Mouse (Mus musculus): ENCODE measurements at regions not wholly inside any gene's neighbourhood (a gene's known extent, or its start where the extent isn't known, plus 50 kb on each side); places are given as distances from the start of the nearest gene placed in this dataset.

DNA sequence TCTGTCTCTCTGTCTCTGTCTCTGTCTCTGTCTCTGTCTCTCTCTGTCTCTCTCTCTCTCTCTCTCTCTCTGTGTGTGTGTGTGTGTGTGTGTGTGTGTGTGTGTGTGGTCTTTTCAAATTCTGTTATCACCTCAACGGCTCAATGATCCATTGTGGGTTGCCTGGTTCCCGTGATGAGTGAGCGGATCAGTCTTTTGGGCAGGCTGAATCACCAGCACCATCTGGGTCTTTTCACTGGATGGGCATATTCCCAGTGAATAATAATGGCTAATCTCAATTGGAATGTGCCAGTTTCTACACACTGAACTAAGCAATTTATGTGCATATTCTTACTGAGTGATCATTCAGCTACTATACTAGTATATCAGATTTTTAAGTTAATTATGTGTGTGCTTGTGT lies 216.4 kb downstream of the Lmx1a start:
- DNase-seq (ENCODE audit: low read depth, low spot score): no peak

DNA sequence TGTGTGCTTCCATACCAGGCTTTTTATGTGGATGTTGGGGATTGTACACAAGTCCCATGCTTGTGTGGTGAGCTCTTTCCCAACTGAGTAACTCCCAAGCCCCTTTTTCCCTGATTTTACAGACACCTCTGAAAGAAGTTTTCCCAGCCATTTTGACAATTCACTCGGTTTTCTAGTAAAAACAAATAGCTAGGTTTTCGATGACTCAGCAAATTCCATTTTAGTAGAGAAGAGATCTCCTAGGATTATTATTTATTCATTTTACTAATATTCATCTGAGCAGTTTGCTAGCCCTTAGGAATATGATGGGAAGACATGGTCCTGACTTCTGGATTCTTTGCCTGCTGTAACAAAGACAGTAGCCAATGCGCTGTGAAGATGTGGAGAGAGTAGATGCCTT lies 223.0 kb downstream of the Lmx1a start:
- DNase-seq (ENCODE audit: low read depth, low spot score): no peak

DNA sequence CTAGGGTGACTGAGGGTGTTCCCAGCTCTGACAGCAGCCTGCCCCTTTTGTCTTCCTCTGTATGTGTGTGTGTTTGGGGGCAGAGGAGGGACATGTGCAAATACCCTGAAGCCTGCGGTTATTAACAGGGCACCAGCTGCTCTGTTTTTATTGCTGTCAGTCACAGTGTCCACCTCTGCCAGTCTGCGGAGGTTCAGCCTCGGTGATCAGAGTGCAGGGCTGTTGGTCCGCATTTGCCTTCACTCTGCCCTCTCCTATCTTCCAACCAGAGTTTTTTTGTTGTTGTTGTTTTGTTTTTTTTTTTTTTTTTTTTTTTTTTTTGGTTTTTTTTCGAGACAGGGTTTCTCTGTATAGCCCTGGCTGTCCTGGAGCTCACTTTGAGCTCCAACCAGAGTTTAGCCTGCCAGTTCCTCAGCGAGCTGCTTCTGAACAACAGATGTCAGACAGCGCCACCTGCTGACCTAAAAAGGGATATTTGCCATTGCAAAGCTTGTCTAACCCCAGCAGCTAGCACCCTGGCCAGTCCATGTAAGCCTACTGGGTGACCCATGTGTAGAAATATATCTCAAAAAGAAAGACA lies 226.0 kb downstream of the Lmx1a start:
- DNase-seq (ENCODE audit: low read depth, low spot score): peak; percentile 69

DNA sequence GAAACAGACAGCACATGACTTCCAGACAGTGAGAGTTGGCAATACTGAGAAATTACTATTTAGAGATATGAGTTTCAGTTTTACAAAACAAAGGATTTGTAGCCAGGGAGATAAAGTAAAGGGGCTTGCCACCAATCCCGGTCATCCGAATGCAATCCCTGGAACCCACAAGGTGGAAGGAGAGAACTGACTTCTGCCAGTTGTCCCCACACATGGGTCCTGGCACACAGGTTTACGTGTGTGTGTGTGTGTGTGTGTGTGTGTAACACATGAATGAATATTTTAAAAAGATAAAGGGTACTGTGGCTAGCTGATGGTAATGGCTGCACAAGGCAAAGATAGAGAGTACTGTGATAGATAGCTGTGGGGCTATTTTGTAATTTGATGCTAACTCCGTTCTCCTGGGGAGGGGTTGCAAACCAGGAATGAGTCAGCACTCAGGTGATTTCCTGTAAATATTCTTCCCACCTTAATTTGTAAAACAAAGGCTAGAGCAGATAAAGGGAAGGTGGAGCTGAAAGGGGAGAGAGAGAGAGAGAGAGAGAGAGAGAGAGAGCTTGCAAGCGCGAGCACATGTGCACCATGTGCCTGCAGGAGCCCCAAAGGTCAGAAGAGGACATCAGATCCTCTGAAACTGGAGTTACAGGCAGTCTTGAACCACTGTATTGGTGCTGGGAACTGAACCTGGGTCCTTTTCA lies 226.7 kb downstream of the Lmx1a start:
- DNase-seq (ENCODE audit: low read depth, low spot score): no peak

DNA sequence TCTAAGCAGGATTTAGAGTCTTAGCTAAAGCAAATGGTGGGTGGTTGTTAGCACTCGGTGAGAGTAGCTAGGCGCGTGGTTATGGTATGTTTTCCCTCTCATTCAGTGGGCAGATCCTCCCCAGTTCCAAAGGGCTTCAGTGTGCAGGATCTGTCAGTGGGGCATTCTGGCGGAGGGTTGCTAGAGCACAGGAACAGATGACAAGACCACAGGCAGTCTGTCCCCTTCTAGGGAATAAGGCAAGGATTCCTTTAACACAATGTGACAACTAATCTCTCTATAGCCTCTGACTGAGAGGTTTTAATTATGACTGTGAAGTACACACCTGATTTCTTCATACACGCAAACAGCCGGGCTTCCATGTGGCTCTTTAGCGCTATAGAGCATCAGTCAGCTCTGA lies 233.9 kb downstream of the Lmx1a start:
- DNase-seq (ENCODE audit: low read depth, low spot score): no peak

DNA sequence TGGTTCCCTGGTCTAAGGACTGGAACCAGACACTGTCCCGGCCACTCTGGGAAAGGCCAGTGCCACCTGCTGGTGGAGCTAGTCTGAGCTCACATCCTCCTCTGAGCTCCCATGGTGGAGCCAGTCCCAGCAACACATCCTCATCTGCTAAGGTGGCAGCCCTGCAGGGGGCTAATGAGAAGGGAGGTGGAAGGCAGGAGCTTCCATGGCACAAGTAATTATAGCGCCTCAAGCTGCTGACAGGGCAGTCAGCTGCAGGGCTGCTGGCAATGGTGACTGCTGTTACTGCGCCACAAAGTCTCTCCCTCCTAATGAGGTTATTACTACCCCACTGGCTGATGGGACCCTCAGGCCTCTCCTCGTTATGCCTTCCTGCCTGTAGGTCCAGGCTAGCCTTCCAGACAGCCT lies 239.0 kb downstream of the Lmx1a start:
- no peak for DNase-seq (ENCODE audit: low read depth, low spot score)

DNA sequence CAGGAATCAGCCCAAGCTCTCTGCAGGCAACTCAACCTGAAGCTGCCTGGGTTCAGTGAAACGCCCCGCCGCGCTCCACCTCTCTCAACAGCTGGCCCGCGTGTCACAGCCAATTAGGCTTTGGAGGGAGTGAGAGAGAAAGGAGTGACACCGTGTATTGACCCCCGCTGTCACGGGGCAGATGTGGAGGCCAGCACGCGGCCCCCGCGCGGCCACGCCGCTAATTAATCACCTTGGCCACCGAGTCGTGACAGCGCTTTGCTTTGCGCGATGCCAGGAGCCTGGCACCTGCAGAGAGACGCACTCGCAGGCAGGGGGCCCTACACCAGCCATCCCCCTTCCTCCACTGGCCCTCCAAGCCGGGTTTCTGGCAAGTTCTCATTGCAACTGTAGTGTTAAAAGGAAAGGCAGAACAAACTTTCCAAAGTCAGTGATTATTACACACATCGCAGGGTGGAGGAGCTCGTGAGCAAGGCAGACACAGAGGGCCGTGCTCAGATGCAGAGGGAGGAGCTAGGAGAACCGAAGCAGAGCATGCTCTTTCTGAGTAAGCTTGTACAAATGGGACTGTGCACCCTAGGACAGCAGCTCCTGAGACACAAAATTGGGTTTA lies 240.8 kb downstream of the Lmx1a start:
- no peak for DNase-seq (ENCODE audit: low read depth, low spot score)

DNA sequence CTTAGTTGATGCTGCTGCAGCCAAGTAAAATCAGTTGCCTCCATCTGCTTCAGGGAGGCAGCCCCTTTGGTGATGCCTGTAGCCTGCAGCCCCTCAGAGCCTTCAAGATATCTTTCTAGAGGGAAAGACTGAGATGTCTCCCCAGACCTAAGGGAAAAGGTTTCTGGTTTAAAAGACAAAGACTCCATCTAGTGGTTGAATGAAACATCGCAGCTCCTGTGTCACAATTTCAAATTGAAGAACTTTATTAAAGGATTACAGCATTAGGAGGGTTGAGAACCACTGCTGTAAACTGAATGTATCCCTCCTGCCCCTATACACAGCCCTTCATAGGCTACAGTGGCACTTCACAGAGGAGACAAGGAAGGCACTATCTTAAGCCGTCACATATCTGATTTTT lies 243.1 kb downstream of the Lmx1a start:
- no peak for DNase-seq (ENCODE audit: low read depth, low spot score)

DNA sequence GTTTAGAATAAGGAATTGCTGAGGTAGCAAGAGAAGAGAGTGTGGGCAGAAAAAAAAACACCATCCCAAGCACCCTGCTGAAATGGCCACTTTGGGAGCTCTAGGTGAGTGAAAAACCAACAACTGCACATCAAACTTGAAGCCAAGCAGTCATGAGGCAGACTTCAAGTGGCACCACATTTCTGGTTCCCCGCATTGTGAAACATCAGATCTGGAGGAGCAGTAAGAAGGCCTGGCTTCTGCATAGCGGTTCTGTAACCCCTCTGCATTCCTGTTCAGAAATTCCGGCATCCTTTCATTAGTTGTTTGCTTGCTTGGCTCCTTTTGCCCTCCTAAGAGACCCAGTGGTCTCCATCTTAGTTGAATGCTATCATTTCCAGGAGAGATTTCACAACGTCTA lies 247.7 kb downstream of the Lmx1a start:
- no peak for DNase-seq (ENCODE audit: low read depth, low spot score)

DNA sequence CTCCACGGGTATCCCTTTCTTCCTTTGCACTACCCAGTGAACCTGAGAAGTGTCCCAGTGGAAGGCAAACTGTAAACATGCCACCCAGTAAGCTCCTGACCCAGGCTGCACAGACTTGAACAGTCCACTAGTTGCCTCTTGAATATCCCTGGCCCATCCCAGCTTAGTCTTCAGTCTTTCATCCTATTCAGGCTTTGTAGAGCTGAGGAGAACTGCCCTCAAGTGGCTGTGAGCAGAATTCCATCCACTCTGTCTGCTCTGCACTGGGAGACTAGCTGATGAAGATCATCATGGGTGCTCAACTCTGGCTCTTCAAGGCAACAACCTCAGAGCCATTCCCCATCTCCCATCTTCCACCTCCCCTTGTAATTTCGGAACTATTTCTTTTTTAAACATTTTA lies 249.1 kb downstream of the Lmx1a start:
- no peak for DNase-seq (ENCODE audit: low read depth, low spot score)

DNA sequence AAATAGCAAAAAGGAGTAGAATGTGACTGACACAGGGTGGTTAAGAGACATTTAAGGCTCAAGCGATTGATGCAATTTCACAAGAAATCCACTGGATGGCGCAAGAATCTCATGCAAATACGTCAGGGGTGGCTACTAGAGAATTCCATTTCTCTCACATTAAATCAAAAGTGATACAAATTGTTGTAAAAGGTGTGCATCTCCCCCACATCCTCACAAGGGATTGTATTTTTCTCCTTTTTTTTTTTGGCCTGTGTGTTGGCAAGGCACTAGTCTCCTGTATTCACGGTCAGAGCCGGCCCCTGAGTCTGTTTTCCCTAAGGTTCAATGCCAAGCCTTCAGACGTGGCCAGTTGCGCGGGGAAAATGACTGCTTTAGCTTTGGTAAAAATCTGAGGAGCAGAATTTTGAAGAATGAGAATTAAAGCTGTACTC lies 253.0 kb downstream of the Lmx1a start:
- peak; percentile 33 for DNase-seq (ENCODE audit: low read depth, low spot score)

DNA sequence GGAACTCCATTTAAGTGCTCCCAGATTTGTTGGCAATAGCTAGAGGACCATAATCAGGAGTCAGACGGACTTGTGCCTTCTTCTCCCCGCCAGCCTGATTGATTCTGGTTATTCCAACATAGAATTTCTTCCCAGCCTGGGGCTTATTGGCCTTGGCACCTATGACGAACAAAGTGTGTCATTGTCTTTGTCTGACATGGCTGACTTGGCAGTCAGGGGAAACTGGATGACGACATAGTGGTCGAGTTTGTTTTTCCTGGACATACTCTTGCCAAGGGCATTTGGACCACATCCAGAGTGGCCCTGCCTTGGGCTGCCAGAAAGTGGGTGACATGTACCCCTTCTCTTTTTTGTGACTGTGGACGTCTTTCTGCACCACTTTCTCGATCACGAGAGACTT lies 254.1 kb downstream of the Lmx1a start:
- DNase-seq (ENCODE audit: low read depth, low spot score): no peak

DNA sequence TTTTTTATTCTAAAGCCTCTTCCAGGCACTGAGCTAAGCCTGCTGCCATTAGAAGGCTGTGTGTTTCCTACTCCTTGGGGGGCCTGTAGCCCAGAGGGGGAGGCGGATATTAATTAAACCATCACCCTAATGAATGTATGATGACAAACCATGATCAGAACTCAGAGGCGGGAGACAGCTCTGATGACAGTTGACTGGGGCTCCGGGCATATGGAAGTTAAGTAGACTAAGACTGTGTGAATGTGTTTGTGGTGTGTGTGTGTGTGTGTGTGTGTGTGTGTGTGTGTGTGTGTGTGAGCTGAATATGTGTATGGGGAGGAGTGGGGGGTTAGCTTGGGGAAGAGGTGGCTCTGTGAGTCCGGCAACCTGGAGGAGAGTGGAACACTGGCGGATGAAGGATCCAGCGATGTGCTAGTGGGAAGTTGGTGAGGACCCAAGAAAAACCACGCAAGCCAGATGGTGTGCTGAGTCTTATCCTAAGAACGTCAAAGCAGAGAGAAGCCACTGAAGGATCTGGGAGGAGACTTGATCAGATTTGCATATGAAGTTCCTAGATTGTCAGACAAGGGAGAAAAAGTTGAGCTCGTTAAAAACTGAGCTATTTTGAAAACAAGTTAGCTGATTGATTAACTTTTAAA lies 256.7 kb downstream of the Lmx1a start:
- DNase-seq (ENCODE audit: low read depth, low spot score): no peak

DNA sequence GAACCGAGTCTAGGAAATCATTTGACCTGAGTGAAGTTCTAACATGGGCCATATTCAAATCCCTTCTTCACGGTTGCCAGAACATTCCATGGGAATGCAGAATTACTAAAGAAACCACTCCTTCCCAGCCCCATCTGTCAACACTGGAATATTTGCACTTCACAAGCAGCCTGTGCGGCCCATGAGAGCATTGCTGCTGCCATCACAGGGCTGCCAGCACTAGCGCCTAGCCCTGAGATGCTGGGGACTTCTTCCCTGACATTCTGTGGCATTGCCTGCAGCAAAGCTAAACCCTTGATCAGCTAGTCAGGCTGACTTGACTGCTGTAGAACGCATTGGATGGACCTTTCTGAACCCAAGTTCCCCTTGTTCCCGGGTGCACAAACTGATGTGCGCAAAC lies 258.8 kb downstream of the Lmx1a start:
- DNase-seq (ENCODE audit: low read depth, low spot score): no peak

DNA sequence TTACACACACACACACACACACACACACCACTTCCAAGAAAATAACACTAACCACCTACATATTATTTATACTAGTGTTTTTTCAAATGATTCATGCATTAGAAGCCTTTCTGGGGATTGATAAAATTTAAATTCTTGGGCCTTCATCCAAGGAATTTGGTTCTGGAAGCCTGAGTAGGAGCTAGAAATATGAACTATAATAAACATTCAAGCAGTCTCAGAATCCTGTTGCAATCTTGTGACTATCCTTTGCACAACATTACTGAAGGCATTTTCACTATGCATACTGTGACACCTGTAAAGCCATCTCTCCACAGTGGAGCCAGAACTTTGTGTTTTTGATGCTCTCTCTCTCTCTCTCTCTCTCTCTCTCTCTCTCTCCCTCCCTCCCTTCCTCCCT lies 262.7 kb downstream of the Lmx1a start:
- no peak for DNase-seq (ENCODE audit: low read depth, low spot score)

DNA sequence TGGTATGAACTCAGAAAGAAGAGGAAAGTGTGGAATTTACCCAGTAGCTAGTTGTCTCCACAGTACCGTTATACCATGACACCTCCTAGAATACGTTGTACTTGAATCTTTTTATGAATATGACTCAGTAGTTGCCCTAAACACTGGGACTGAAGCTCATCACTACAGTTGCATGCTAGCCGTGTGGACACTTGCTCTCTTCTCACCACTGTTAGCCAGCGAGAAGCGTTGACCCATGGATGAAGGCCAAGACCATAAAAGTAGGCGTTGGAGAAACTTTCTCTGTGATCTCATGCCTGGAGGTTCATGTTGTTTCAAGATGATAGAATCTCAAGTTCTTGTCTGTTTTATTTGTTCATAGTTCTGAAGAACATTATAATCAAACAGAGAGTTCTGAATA lies 269.5 kb downstream of the Lmx1a start:
- DNase-seq (ENCODE audit: low read depth, low spot score): peak; percentile 30

DNA sequence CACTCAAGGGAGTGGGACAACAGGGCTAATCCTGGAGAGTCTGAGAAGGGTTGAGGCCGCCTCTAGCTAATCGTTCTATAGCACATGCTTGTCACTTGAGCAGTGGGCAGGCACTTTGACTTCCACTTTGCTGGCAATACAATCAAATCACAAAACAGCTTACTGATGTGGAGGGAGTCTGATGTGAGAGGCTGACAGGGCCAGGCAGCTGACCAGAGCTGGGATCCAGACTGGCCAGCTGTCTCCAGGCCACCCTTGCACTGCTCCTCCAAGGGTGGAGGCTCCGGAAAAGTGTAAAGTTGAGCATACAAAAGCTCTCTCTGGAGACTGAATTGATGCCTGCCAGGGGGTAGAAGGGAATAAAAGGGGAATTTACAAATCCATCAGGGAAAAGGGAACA lies 280.5 kb downstream of the Lmx1a start:
- DNase-seq (ENCODE audit: low read depth, low spot score): no peak

DNA sequence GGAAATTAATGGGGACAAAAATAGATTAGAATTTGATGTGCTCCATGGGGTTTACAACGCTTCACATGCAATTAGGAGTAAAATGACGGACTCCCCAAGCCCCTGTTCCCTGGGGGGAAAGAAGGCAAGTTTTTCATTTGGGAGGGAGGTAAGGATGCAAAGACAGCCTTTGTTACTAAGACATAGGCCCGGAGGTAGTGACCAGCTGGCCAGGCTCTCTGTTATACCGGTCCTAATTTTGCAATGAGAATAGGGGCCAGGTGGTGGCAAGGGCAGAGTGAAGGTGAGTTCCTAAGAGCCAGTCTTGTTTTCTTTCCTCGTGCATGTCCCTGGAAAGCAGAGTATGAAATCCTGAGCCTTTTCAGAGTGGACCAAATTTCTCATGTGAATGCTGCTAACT lies 280.9 kb downstream of the Lmx1a start:
- DNase-seq (ENCODE audit: low read depth, low spot score): no peak

DNA sequence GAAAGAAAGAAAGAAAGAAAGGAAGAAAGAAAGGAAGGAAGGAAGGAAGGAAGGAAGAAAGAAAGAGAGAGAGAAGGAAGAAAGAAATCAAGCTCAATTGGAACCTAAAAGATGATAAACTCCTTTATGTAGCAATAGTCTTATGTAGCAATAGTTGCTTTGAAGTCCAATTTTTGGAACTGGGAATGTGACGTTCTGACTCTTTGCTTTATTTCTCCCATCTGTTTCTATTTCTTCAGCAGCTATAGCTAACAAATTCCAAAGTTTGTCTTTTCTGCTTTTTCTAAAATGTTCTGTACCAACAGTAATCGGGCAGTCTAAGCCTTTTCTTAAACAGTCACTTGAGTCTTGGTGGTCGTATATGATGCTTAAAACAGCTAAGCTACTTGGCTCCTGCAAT lies 287.7 kb downstream of the Lmx1a start:
- DNase-seq (ENCODE audit: low read depth, low spot score): no peak

DNA sequence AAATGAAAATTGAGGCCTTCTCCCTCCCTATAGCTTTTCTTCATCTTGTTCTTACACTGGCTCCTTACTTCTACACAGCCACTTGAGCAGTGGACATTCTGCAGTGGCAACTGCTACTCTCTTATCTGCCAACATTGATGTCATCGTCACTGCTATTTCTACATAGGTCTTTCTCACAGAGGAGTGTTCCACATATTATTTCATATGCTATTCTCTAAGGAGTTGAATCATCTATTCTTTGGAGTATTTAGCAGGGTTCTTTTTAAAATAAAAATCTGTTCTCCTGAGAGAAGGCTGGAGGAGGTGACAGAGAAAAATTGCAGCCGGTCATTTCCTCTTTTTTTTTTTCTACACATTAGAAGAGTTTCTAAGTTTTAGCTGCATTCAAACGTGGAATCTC lies 290.1 kb downstream of the Lmx1a start:
- DNase-seq (ENCODE audit: low read depth, low spot score): no peak

DNA sequence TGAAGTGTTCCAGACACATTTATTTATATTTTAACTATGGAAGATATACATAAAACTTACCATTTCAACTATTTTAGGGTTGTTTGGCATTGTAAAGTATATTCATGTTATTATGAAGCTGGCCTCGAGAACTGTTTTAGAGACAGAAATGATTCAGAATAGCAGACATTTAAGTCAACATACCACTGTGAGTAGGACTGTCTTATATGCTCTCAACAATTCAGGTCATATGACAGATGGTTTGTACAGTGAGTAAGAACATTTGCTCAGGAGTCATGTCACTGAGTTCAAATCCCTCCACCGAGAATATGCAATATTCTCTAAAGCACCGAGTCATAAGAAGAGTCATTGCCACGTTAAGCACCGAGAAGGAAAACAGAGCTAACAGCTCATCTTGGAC lies 290.6 kb downstream of the Lmx1a start:
- no peak for DNase-seq (ENCODE audit: low read depth, low spot score)

DNA sequence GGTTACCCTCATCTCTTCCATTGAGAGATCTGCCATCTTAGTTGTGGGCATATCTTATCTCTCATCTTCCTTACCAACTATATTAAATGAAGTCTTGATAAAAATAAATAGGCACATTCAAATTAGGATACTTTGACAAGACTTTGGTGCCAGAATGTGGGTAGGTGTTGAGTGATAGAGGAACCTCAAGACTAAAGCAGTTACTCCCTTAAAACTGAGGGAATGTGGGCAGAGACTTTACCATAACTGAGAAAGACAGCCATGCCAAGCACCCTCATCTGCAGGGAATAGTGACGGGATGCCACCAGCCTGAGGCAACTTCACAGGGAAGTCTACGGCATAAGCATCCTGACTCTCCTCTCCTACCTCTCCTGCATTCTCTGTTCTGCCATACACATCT lies 292.3 kb downstream of the Lmx1a start:
- DNase-seq (ENCODE audit: low read depth, low spot score): no peak

DNA sequence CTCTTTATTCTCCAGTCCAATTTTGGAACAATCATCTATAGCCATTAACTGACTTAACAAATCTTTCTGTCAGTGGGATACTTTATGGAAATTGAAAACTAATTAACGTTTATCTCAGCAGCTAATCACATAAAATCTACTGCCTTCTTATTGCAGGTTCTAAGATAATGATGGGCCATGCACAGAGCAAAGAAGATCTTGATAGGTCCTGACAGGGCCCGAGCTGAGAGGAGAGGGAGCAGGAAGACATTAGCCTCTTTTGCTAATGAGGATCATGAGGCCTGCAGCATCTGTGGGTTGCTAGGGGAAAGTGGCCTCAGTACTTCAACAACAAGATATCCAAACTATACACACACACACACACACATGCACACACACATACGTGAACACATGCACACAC lies 318.4 kb downstream of the Lmx1a start:
- no peak for DNase-seq (ENCODE audit: low read depth, low spot score)

All from skeletal muscle tissue, adult 2 months (tissue).